Mouse (Mus musculus): ENCODE measurements around the gene Cptp.

Gene Cptp

DNA sequence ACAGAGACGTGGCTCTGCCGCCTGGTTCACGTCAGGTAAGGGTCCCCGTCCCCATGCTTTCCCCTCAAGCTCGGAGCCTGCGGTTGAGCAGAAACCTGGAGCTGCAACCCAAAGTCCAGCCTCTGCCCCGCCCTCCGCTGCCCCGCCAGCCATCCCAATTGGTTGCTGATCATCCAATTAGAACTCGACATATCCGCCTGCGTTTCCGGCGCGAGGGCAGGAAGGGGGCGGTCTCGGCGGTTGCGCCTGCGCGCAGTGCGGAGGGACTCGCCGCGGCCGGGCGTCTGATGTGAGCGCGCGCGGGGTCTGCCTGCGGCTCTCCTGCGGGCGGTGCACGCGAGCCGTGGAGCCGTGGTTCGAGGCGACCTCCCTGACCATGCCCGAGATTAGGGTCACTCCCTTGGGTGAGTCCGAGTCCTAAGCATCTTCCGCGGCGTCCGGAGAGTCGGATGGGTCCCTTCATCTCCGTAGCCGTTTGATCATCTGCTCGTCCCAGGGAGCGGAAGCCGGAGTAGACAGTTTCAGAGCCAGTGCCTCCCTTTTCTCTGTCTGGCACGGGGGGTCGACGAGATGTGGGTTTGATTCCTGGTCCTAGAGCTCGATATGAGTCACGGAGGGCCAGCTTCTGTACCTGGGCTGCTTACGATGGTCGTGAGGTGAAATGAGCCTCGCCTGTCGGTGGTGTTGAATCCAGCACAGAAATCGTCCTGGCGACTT is at the start of gene Cptp, which contains the start of gene Ints11:
Cptp (minus strand) TSS at position 124 of the 717 bp plus-strand sequence.
Ints11 (plus strand) TSS at position 230 of the 717 bp plus-strand sequence.
- peak; percentile 97 to 98 for DNase-seq (ENCODE audit: low spot score in 2 of 2)

DNA sequence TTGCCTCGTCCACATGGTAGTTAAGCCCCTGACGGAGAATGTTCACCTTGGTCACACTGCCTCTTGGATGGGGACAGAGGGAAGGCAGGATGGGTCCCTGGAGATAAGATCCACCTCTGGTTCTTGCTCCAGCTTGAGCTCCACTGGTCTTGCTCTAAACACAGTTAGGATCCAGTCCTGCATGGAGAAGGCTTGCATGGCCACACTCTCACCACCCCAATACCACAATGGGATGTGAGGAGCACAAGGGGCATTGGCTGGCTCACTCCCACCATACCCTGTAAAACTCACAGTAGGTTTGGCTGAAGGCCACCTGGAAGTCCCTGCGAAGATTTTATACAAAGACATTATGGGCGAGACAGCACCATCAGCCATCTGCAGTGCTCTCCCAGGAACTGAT is 39.5 kb upstream of the Cptp start:
- DNase-seq (ENCODE audit: low spot score in 2 of 2) = peak in 1 of 2 experiments; percentile 57

DNA sequence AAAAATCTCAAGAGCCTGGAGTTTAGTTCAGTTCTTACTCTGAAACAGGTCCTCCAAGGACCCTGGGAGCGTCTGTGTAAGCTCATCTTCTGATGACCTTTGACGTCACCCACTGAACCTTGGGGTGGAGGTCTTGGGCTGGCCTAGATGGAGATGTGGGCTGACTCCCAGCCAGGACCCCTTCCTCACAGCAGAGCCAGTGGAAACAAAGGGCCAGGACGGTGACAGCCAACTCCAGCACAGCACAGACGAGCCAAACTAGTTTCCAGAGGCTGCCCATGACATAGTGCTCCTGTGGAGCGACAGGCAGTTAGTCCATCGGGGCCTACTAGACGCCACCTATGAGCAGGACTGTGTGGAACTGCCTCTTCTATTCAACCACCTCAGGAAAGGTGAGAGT is 39.0 kb upstream of the Cptp start:
- no peak for DNase-seq (ENCODE audit: low spot score in 2 of 2)

DNA sequence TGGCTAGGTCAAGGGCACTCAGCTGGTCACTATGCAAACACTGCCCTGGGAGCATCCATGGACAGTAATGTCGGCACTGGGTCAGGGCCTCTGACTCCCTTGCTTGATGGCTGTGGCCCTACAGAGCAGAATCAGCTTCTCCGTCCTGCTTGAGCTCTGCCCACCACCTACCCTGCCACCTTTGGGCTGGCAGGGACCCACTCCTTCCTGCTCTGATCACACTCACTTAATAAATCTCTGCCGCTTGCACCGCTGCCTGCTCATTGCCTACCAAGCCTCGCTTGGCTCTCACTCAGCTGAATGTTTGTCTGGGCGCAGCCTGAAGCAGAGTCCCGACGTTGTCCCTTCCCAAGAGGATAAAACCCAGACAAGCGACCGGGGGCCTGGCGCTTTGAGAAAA is 37.8 kb upstream of the Cptp start:
- peak in 1 of 2 experiments; percentile 55 for DNase-seq (ENCODE audit: low spot score in 2 of 2)

DNA sequence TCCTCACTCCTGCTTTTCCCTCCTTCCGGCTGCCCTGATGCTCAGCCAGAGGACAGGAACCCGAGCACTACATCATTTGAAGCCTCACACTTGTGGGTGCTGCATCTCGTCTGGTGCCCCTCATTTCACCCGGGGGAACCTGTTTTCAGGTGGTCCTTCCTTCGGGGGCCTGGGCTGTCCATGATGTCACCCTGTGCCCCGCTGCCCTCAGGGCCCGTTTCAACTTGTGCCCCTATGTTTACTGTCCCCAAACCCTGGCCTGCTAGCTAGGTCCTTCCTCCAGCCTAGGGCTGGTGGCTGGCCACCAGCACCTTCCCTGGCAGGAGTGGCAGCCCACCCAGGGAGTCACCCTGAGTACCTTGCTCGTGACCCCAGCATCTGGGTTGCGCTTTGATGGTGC is 36.9 kb upstream of the Cptp start:
- DNase-seq (ENCODE audit: low spot score in 2 of 2) = peak in 1 of 2 experiments; percentile 58

DNA sequence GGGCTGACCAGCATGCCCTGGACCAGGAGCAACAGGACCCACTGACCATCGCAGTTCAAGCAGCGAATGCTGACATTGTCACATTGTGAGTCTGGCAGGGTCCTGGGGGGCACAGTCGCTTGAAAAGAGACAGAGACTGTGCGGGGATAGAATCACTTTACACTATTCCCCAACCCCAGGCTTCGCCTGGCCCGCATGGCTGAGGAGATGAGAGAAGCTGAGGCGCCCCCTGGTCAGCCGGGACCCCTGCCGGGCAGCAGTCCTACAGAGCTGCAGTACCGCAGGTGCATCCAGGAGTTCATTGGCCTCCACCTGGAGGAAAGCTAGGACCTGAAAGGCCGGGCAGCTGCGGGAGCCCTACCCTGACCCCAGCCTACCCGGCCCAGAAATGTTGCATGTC is 36.4 kb upstream of the Cptp start:
- peak in 1 of 2 experiments; percentile 59 for DNase-seq (ENCODE audit: low spot score in 2 of 2)

DNA sequence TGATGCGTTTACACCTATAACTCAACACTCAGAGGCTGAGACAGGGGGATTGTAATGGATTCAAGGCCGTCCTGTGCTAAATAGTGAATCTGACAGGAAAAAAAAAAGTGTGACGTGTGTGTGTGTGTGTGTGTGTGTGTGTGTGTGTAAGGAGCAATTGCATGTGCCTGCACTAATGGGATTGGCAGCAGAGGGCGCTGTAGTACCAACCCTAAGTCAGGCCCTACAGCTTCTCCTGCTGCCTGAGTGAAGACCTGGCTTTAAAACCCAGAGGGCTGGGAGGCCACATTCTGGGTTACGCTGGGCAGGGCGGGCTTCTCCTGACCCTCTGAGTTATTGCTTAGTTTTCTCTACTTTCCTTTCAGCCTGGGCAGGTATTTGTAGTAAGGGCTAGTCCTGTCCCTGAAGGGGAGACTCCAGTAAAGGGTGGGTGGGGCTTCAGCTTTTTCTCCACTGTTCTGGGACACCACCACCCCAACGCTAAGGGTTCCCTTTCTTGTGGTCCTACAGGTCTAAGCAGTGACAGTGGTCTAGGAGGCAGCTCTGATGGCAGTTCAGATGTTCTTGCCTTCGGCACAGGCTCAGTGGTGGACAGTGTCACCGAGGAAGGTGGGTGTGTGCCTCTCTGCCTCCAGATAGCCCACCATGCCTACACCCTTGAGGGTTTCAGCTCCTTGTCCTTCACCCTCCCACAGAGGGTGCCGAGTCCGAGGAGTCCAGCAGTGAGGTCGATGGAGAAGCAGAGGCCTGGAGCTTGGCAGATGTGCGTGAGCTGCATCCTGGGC is 35.3 kb upstream of the Cptp start:
- peak; percentile 22 to 68 for DNase-seq (ENCODE audit: low spot score in 2 of 2)

DNA sequence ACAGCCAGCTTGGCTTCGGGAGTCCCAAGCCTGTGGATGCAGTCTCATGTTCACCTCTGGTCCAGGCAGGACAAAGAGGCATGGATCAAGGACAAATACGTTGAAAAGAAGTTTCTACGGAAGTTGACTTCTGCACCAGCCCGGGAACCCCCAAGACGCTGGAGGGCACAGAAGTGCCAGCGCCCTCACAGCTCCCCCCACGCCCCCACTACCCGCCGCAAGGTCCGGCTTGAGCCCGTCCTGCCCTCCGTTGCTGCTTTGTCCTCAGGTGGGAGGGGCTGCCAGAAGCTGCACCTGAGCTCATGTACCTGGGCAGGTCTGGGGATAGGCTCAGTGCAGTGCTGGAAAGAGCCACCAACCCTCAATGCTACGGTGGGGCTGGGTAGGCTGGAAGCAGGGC is 34.0 kb upstream of the Cptp start:
- peak in 1 of 2 experiments; percentile 63 for DNase-seq (ENCODE audit: low spot score in 2 of 2)

DNA sequence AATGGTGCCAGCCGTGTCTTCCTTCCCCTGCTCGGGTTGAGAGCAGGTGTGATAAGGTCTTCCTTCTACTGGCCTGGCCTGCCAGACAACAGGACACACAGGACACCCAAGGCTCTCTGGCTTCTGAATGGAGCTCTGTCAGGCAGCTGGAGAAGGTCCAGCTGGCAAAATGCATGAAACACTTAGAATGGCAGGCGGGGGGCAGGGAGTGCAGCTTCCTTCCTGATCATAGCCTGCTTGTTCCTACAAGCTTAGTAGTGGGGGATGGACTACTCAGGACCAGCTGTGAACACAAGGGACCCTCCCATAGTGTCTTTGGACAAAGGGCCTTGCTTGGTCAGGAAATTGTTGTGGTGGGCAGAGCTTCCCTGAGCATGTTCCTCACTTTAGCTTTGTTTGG is 32.0 kb upstream of the Cptp start:
- DNase-seq (ENCODE audit: low spot score in 2 of 2) = peak in 1 of 2 experiments; percentile 52

DNA sequence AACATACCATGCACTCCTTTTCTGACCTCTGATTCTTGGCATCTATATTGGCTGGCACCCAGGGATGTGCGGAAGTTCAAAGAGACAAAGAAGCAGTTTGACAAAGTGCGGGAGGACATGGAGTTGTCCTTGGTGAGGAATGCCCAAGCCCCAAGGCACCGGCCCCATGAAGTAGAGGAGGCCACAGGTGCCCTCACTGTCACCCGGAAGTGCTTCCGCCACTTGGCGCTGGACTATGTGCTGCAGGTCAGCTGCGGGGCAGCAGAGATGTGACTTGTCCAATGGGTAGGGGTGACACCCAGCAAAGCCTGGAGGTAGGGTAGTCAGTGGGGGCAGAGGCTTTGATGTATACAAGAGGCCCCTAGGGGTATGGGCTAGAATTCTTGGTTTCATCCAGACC is 30.1 kb upstream of the Cptp start:
- DNase-seq (ENCODE audit: low spot score in 2 of 2) = peak in 1 of 2 experiments; percentile 58

DNA sequence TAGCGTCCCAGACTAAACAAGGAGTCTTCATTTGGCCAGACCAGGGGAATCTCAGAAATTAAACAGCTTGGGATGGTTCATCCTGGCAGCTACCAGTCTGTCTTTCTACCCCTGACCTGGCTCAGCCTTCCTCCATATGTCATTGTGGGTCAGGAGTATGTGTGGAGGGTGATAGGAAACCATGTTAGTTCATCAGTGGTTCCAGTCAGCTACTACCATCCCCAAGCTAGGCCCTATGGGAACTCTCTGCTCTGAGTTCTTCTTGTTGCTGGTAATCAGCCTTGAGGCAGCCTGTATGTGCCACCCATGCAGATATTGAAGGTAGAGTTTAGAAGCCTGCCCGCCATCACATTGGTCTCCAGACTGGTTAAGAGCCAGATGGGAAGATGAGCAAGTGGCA is 29.1 kb upstream of the Cptp start:
- peak in 1 of 2 experiments; percentile 39 for DNase-seq (ENCODE audit: low spot score in 2 of 2)

DNA sequence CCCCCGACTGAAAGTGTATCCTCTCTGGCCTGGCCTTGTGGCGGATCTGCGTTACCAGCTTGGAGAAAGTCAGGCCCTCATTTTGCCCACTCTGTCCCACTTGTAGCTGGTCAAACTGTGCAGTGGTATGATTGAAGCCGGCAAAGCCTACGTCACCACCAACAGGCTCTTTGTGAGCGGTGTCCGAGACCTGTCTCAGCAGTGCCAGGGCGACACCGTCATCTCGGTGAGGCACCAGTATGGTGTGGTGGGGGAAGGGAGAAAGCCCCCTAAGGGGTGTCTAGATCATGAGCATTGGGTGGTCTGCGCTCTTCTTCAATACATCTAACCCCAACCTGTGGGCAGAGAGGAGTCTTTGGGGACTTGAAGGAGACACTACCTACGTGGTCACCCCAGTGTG is 27.2 kb upstream of the Cptp start:
- DNase-seq (ENCODE audit: low spot score in 2 of 2) = peak in 1 of 2 experiments; percentile 57

DNA sequence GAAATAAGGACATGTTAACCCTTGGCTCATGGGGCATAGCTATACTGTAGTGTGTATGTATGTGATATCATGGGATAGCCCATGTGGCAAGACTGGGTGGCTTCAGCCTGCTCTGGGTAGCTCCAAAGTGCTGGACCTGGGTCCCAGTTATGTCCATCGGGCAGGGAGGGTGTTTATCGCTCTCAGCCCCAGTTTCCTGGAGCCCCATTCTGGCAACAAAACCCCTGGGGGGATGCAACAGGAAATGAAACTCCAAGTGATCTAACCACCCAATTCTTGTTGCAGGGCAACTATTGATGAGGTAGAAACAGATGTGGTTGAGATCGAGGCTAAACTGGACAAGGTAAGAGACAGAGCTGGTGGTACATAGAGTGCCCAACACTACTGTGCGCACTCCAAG is 26.6 kb upstream of the Cptp start:
- DNase-seq (ENCODE audit: low spot score in 2 of 2) = peak in 1 of 2 experiments; percentile 65

DNA sequence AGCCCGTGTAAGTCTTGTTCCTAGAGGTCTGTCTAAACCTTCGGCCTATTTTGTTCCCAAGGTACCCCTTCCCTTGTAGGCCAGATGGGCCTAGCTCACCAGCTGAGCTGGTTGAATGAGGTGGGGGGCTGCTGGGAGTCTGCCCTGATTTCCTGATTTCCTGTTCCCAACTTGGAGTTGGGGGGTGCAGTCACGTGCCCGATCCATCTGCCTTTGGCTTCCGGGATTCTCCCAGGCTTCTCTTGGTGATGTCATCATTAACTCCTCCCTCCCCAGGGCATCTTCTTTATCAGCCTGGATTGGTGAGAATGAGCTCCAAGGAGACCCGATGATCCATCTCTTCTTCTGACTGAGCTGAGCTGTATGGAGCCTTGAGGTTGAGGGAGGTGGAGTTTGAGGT is 26.0 kb upstream of the Cptp start:
- peak; percentile 13 to 59 for DNase-seq (ENCODE audit: low spot score in 2 of 2)

DNA sequence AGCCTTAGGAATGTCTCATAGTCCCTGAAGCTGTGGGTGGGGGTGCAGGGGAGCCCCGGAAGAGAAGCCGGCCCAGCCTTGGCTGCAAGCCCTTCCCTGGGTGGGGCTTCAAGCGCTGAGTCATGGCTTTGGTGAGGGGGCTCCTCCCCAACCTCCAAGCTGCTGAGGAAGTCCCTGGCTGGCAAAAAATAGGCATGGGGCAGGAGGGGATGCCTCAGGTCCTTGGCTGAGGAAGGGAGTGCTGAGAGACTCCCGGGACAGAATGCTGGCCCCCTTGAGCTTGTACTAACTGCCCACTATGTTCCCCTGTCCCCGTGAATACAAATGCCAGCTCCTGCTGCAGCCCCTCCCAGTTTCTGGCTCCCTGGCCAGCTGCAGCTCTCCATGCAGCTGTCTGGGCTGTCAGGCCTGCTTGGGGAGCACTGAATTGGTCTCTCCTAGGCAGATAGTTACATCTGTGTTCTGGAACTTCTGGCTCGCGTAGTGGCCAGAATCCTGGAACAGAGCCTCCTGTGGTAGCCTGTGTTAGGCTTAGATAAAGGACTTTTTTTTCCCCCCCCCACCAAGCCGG is 25.2 kb upstream of the Cptp start:
- peak; percentile 80 to 83 for DNase-seq (ENCODE audit: low spot score in 2 of 2)

DNA sequence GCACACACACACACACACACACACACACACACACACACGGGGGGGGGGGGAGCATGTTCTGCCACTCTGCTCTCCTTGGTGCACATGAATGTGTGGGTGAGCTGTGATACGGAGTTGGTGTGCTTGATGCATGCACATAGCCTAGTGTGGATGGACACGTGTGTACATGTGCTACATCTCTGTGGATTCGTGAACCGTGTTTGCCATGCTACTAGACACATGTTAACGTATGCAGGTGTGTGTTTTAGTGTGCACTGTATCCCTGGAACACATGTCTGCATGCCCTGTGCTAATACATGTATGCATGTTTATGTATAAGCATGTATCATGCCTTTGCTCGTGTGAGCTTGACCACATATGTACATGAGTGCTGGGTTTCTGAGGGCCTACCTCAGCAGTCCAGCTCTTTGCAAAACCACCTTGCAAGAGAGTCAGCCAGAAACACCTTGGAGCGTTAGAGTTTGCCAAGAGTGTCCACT is 24.0 kb upstream of the Cptp start:
- DNase-seq (ENCODE audit: low spot score in 2 of 2) = peak in 1 of 2 experiments; percentile 57

DNA sequence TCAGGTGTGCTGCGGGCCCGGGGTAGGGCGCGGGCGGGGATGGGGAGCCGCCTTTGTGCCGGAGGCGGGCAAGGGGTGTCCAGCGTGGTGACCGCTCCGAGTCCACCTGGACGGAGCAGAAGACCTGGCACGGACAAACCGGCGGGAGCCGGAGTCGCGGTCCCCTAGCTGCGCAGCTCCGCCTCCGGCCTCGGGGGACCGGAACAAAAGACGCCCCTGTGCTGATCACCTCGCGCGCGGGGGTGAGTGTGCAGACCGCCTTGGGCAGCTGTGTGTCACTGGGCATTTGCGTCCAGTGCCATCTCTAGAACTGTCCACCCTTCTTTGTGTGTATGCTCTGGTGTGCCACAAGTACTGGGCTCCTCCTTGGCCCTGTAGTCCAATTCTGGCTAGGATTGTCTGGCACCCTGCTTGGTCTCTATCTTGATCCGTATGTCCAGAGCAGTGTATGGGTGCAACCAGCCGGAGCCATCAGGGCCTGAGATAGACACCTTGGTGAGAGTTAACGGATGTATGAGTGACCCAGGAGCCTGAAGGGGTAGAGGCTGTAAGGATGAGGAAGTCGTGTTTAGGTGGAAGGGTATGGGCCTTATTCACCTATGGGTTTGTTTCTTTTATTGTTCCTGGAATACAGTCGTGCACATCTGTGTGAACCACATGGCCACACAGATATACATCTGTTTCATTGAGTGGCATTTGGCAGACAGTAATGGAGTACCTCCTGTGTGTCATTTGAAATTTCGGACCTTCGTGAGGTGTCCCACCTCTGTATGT is 23.4 kb upstream of the Cptp start:
- DNase-seq (ENCODE audit: low spot score in 2 of 2) = peak; percentile 56 to 84

DNA sequence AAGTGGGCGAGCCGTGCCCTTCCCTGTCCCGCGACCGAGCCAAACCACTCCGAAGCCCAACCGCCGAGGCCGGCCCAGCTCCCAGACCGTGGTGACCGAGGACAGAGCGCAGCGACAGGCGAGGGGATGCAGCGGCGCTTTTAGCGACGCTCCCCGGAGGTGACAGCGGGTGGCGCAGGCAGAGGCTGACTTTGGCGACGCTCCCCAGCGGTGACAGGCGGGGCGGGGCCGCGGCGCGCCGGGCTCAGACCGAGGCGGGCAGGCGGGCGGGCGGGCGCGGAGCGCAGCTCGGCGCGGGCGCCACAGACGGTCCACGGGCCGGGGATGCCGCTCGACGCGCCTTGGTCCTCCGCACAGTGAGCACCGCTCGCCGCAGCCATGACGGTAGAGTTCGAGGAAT is 22.8 kb upstream of the Cptp start:
- peak; percentile 89 to 94 for DNase-seq (ENCODE audit: low spot score in 2 of 2)

DNA sequence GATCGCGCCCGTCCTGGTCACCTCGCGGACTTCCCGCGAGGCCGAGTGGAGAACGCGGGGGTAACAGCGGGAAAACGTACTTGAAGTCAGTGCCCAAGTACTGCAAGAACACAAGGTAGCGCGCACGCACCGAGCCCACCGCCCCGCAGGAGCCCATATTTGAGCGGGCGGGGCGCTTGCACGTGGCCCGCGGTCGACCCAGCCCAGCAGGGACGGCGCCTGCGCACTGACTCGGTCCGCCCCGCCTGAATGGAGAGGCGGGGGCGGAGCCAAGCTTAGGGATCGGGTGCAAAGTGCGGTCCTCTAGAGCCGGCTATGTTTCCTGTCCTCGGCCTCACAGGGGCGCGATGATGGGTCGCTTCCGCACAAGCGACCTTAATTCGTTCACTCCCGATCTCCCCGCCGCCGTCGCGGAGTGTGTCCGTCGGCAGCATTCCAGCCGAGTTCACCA is 22.3 kb upstream of the Cptp start, which contains the start of the genes Pusl1 and Acap3:
Pusl1 (minus strand) TSS at position 231 of the 451 bp plus-strand sequence.
Acap3 (plus strand) TSS at position 272 of the 451 bp plus-strand sequence.
- peak; percentile 98 to 100 for DNase-seq (ENCODE audit: low spot score in 2 of 2)

DNA sequence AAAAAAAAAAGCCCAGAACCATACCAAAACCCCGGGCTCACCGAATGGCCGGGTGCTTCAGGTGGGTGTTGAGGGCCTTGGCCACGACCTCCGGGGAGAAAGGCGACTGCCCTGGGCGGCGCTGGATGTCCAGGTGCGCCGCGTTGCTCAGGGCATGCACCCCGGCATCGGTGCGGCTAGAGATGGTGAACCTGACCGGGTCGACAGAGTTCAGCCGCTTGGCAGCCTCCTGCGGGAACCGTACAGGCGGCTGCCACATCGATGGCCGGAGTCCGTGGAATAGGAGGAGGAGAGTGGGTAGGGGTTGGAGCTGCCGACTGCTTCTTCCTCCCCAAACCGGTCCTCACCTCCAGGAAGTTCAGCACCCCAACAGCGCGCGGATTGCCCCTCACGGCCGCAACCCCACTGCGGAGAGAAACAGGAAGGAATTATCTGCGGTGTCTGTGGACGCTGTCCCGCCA is 21.8 kb upstream of the Cptp start:
- DNase-seq (ENCODE audit: low spot score in 2 of 2) = peak in 1 of 2 experiments; percentile 77

DNA sequence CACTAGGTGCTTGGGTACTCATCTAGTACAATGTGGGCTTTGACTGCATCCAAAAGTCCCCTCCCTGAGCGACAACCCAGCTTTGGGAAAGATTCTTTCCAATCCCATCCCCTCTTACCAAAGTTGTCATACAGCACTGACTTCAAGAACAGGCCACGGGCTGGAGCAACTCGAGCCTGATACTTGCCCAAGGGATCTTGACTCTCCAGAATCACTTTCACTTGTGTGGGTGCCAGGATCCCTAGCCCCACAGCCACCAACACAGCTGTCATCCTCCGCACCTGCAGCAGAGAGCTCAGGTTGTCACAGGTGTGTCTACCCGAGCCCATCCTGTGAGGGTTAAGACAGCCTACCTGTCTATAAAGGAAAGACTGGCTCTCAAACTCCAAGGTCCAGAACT is 20.1 kb upstream of the Cptp start:
- peak in 1 of 2 experiments; percentile 56 for DNase-seq (ENCODE audit: low spot score in 2 of 2)
